Mouse (Mus musculus) neural tube, embryonic 11.5 days (tissue): Measurements from ENCODE around the gene Sprr2i. TPM values are rescaled to one million over a fixed set of nuclear protein-coding genes. Genes with fewer than 3 reads are reported as not detected.

ENCODE experiments used
- ATAC-seq: fragments of 200-750 bp; cut with Nextera tagmentation; 2 replicates; pipeline ENCODE4 v1.8.0; 2017; ENCODE audit warnings: moderate number of reproducible peaks, mild to moderate bottlenecking, moderate TSS enrichment, moderate library complexity; ENCODE audit not compliant: insufficient read depth, low FRiP score, low TSS enrichment
- DNase-seq: peaks from one replicate; pipeline ENCODE4 v3.0.0-alpha.2; 2015; ENCODE audit warnings: low spot score
- H3K27ac ChIP-seq: fragments of 300-500 bp; sonication (generic); 2 replicates; pipeline ENCODE4 v1.5.1; 2014; ENCODE audit warnings: low read depth, mild to moderate bottlenecking, low read length
- H3K27me3 ChIP-seq: fragments of 300-500 bp; sonication (generic); 2 replicates; pipeline ENCODE4 v1.6.1; 2014; ENCODE audit warnings: mild to moderate bottlenecking, low read length, mixed read lengths; ENCODE audit not compliant: control insufficient read depth, insufficient read depth
- H3K36me3 ChIP-seq: fragments of 300-500 bp; sonication (generic); 2 replicates; pipeline ENCODE4 v1.6.1; 2014; ENCODE audit warnings: mild to moderate bottlenecking, low read length, moderate library complexity, mixed read lengths; ENCODE audit not compliant: control insufficient read depth, insufficient read depth
- H3K4me1 ChIP-seq: fragments of 300-500 bp; sonication (generic); 2 replicates; pipeline ENCODE4 v1.6.1; 2014; ENCODE audit warnings: low read length, mixed read lengths; ENCODE audit not compliant: control insufficient read depth, insufficient read depth
- H3K4me2 ChIP-seq: fragments of 300-500 bp; sonication (generic); 2 replicates; pipeline ENCODE4 v1.6.1; 2014; ENCODE audit warnings: low read depth, mild to moderate bottlenecking, moderate library complexity
- H3K4me3 ChIP-seq: fragments of 300-500 bp; sonication (generic); 2 replicates; pipeline ENCODE4 v1.5.1; 2014; ENCODE audit warnings: low read depth, low read length
- H3K9ac ChIP-seq: fragments of 300-500 bp; sonication (generic); 2 replicates; pipeline ENCODE4 v1.6.1; 2014; ENCODE audit warnings: mild to moderate bottlenecking, low read length
- H3K9me3 ChIP-seq: fragments of 300-500 bp; sonication (generic); 2 replicates; pipeline ENCODE4 v1.6.1; 2016; ENCODE audit warnings: low read length; ENCODE audit not compliant: control insufficient read depth
- WGBS: fragments of 180-500 bp; shearing (Covaris S2); extraction: QIAGEN DNeasy Blood & Tissue Kit; methylation state at CpG from one replicate; pipeline ENCODE4 v1.1.7; 2014; 5-methylcytosine and 5-hydroxymethylcytosine counted together
- polyA plus RNA-seq: library from polyadenylated mRNA; unstranded; fragments of >200 nt; fragmentation: Nextera tagmentation; extraction: Ambion mirVana; gene quantifications from 2 replicates; pipeline ENCODE4 v1.2.1, GENCODE M21; 2014

Sprr2i gene
- polyA plus RNA-seq, result not detected in 2 replicates

GRCm38 (mm10) chr3:92407691-92408090, at the start of gene Sprr2i:
Gene Sprr2i, plus strand, starts transcription at chr3:92407991.
- Histone ChIP-seq H3K4me2 (no peak within 1 kb of the TSS), H3K4me3 (no peak within 1 kb of the TSS), H3K9me3 (no peaks in the 10 kb centered on the region), H3K27me3 (no peaks in the 10 kb centered on the region), H3K27ac (no peak within 1 kb of the TSS), H3K36me3 (no peaks in the 10 kb centered on the region), H3K4me1 (no peaks in the 10 kb centered on the region), H3K9ac (no peak within 1 kb of the TSS)
- WGBS, result 90% methylated on average over 2 of the region's 2 CpGs
- DNase-seq (no peak), ATAC-seq (no peak)

GRCm38 (mm10) chr3:92361619-92362018, 46.2 kb upstream of the Sprr2i start:
- H3K4me1 ChIP-seq, result no peaks in the 10 kb centered on the region
- no peaks in the 10 kb centered on the region for H3K36me3 ChIP-seq
- no peak overlapping the region for H3K9ac ChIP-seq
- no peak overlapping the region for H3K27ac ChIP-seq
- no peak for DNase-seq
- ATAC-seq, result no peak
- no peaks in the 10 kb centered on the region for H3K9me3 ChIP-seq
- no peak overlapping the region for H3K4me2 ChIP-seq
- no peaks in the 10 kb centered on the region for H3K27me3 ChIP-seq
- H3K4me3 ChIP-seq, result no peak overlapping the region

DNA sequence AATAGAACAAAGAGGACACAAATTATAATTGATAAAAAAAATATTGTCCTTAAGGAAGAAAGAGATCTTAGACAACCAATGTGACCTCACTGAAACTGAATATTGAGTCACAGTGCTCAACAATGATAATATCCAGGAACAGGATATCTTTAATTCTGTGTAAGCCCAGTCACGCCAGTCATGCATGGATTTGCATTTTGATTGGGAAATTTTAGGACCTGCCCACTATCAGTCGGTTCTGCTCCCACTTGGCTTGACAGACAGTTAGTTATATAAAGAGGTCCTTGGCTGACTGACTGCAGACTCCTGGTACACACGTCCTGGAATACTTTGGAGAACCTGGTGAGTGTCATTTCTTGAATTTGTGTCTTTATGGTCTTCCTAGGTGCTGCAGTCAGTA, 42.9 kb upstream of the Sprr2i start, which contains the start of gene Sprr2f:
Gene Sprr2f (plus strand): TSS at position 301 of the 400 bp plus-strand sequence.
- Histone ChIP-seq H3K4me2 (no peak within 1 kb of the TSS), H3K4me1 (no peaks in the 10 kb centered on the region), H3K9me3 (no peaks in the 10 kb centered on the region), H3K4me3 (no peak within 1 kb of the TSS), H3K9ac (no peak within 1 kb of the TSS), H3K36me3 (no peaks in the 10 kb centered on the region), H3K27ac (no peak within 1 kb of the TSS), H3K27me3 (no peaks in the 10 kb centered on the region)
- ATAC-seq (no peak), DNase-seq (no peak)
- 78% methylated on average over 3 of the region's 3 CpGs for WGBS

GRCm38 (mm10) chr3:92373613-92374012, 34.2 kb upstream of the Sprr2i start:
- Histone ChIP-seq H3K27ac (no peak overlapping the region), H3K27me3 (no peaks in the 10 kb centered on the region), H3K36me3 (no peaks in the 10 kb centered on the region), H3K4me1 (no peaks in the 10 kb centered on the region), H3K9me3 (no peaks in the 10 kb centered on the region), H3K4me2 (no peak overlapping the region), H3K4me3 (no peak overlapping the region), H3K9ac (no peak overlapping the region)
- DNase-seq (no peak), ATAC-seq (no peak)
- WGBS, result 83% methylated on average over 2 of the region's 2 CpGs

GRCm38 (mm10) chr3:92385385-92385784, 22.4 kb upstream of the Sprr2i start, which contains the start of gene Sprr2h:
Gene Sprr2h, plus strand, starts transcription at chr3:92385685.
- no peak for ATAC-seq
- H3K4me3 ChIP-seq, result no peak within 1 kb of the TSS
- H3K9ac ChIP-seq, result no peak within 1 kb of the TSS
- H3K9me3 ChIP-seq, result no peaks in the 10 kb centered on the region
- no peak within 1 kb of the TSS for H3K4me2 ChIP-seq
- WGBS, result 76% methylated on average over 1 of the region's 1 CpGs
- H3K4me1 ChIP-seq, result no peaks in the 10 kb centered on the region
- DNase-seq, result no peak
- no peaks in the 10 kb centered on the region for H3K27me3 ChIP-seq
- H3K27ac ChIP-seq, result no peak within 1 kb of the TSS
- H3K36me3 ChIP-seq, result no peaks in the 10 kb centered on the region

- Histone ChIP-seq H3K9me3 (no peaks in the 10 kb centered on the region), H3K4me2 (no peak overlapping the region), H3K4me1 (no peaks in the 10 kb centered on the region), H3K9ac (no peak overlapping the region), H3K27ac (no peak overlapping the region), H3K36me3 (no peaks in the 10 kb centered on the region), H3K4me3 (no peak overlapping the region), H3K27me3 (no peaks in the 10 kb centered on the region)
- ATAC-seq, result no peak
- WGBS, result 64% methylated on average over 1 of the region's 1 CpGs
- DNase-seq, result no peak
These were observed 13.5 kb upstream of the Sprr2i start for GRCm38 (mm10) chr3:92394301-92394700.

DNA sequence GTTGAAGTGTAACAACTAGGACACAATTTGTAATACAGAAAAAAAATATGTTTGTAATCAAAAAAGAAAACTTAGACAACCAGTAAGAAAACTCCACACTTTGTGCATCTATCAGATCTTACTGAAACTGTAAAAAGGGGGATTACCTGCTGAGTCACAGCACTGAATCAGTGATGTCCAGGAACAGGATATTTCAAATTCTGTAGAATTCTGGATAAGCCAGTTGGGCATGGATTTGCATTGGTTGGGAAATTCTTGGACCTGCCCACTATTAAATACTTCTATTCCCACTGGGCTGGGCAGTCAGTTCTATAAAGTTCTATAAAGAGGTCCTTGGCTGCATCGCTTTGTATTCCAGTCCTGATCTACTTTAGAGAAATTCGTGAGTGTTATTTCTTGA, 10.0 kb downstream of the Sprr2i start, which contains the start of gene Sprr2j-ps:
Gene Sprr2j-ps (plus strand): TSS at position 301 of the 400 bp plus-strand sequence.
- no peaks in the 10 kb centered on the region for H3K4me1 ChIP-seq
- H3K27me3 ChIP-seq, result no peaks in the 10 kb centered on the region
- DNase-seq (no peak), ATAC-seq (no peak)
- H3K27ac ChIP-seq, result no peak within 1 kb of the TSS
- no peak within 1 kb of the TSS for H3K4me2 ChIP-seq
- H3K9me3 ChIP-seq, result no peaks in the 10 kb centered on the region
- WGBS, result 90% methylated on average over 2 of the region's 2 CpGs
- H3K4me3 ChIP-seq, result no peak within 1 kb of the TSS
- no peak within 1 kb of the TSS for H3K9ac ChIP-seq
- H3K36me3 ChIP-seq, result no peaks in the 10 kb centered on the region

GRCm38 (mm10) chr3:92429323-92429722, 21.5 kb downstream of the Sprr2i start, which contains the start of gene Gm9774:
Gene Gm9774, minus strand, starts transcription at chr3:92429423.
- Histone ChIP-seq H3K4me2 (no peak within 1 kb of the TSS), H3K36me3 (no peaks in the 10 kb centered on the region), H3K27ac (no peak within 1 kb of the TSS), H3K27me3 (no peaks in the 10 kb centered on the region), H3K4me1 (no peaks in the 10 kb centered on the region), H3K4me3 (no peak within 1 kb of the TSS), H3K9me3 (no peaks in the 10 kb centered on the region), H3K9ac (no peak within 1 kb of the TSS)
- ATAC-seq (no peak), DNase-seq (no peak)
- WGBS, result 94% methylated on average over 6 of the region's 6 CpGs

DNA sequence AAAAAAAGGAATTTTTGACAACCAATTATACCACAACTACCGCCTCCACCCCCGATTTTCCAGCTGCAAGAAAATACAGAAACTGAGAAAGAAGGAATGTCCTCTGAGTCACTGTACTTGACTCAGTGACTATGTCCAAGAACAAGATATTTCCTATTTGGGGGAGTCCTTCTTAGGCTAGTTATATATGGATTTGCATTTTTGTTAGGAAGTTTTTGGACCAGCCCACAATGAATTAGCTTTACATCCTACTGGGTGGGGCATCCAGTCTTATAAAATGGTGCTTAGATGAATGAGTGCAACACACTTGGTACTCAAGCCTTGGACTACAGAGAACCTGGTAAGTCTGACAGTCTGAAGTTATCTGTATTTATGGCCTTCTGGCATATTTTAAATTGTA, 24.5 kb downstream of the Sprr2i start, which contains the start of gene Sprr2k:
Gene Sprr2k (plus strand): TSS at position 301 of the 400 bp plus-strand sequence.
- no peaks in the 10 kb centered on the region for H3K9me3 ChIP-seq
- H3K27ac ChIP-seq, result no peak within 1 kb of the TSS
- H3K9ac ChIP-seq, result no peak within 1 kb of the TSS
- no peaks in the 10 kb centered on the region for H3K4me1 ChIP-seq
- no peak within 1 kb of the TSS for H3K4me3 ChIP-seq
- H3K36me3 ChIP-seq, result no peaks in the 10 kb centered on the region
- DNase-seq, result no peak
- no peaks in the 10 kb centered on the region for H3K27me3 ChIP-seq
- WGBS, result 93% methylated on average over 2 of the region's 2 CpGs
- no peak for ATAC-seq
- H3K4me2 ChIP-seq, result no peak within 1 kb of the TSS
